Mouse (Mus musculus) MEL (cell line): ENCODE results near the gene Nanog. TPM values are rescaled to one million over a fixed set of nuclear protein-coding genes. Genes with fewer than 3 reads are reported as not detected.
"Not testable (repeated sequence)": the region's sequence is repeated elsewhere in the genome, so short reads cannot be mapped to it uniquely, and the experiment has no call there.

Experiments used
- DNase-seq: peaks from one replicate; pipeline ENCODE4 v3.0.0; 2011; ENCODE audit warnings: low read depth, low spot score
- H3K27ac ChIP-seq: 2 replicates; pipeline ENCODE4 v1.5.1; 2012; ENCODE audit warnings: low read depth, mild to moderate bottlenecking, control low read depth, low read length, moderate library complexity; ENCODE audit not compliant: control insufficient read depth
- H3K27me3 ChIP-seq, 2 experiments: fragments of 150-350 bp in 1 of 2; sonication (generic) in 1 of 2; 2 replicates each; pipeline ENCODE4 v1.6.1; 2012; ENCODE audit warnings: low read length in 2 of 2, mild to moderate bottlenecking in 2 of 2, improper control_type of control experiment in 1 of 2, moderate library complexity in 1 of 2; ENCODE audit not compliant: insufficient read depth in 2 of 2, control insufficient read depth in 1 of 2
- H3K36me3 ChIP-seq, 2 experiments: 2 replicates each; pipeline ENCODE4 v1.6.1; 2012 to 2014; ENCODE audit warnings: low read length in 2 of 2, improper control_type of control experiment in 1 of 2, inconsistent platforms in 1 of 2, mild to moderate bottlenecking in 1 of 2; ENCODE audit not compliant: insufficient read depth in 2 of 2, control insufficient read depth in 1 of 2
- H3K4me1 ChIP-seq, 2 experiments: fragments of 150-350 bp in 1 of 2; sonication (generic) in 1 of 2; 2 replicates each; pipeline ENCODE4 v1.6.1; 2012; ENCODE audit warnings: low read length in 2 of 2, improper control_type of control experiment in 1 of 2, mild to moderate bottlenecking in 1 of 2; ENCODE audit not compliant: insufficient read depth in 2 of 2, control insufficient read depth in 1 of 2
- H3K4me3 ChIP-seq, 2 experiments: fragments of 150-350 bp in 1 of 2; sonication (generic) in 1 of 2; 2 replicates each; pipeline ENCODE4 v1.5.1; 2012; ENCODE audit warnings: low read depth in 2 of 2, low read length in 2 of 2, mild to moderate bottlenecking in 2 of 2, moderate library complexity in 2 of 2, control low read depth in 1 of 2, improper control_type of control experiment in 1 of 2; ENCODE audit not compliant: control insufficient read depth in 1 of 2, insufficient read depth in 1 of 2
- H3K79me2 ChIP-seq: 2 replicates; pipeline ENCODE4 v1.6.1; 2012; ENCODE audit warnings: mild to moderate bottlenecking, low read length, moderate library complexity; ENCODE audit not compliant: control insufficient read depth, poor library complexity, insufficient read depth
- H3K9ac ChIP-seq: 2 replicates; pipeline ENCODE4 v1.6.1; 2012; ENCODE audit warnings: low read depth, mild to moderate bottlenecking, control low read depth, low read length, moderate library complexity; ENCODE audit not compliant: control insufficient read depth, poor library complexity, severe bottlenecking
- H3K9me3 ChIP-seq: fragments of 150-350 bp; sonication (generic); replicated peaks from 2 replicates; pipeline ENCODE4 v1.6.1; 2012; ENCODE audit warnings: mild to moderate bottlenecking, low read length, improper control_type of control experiment, moderate library complexity; ENCODE audit not compliant: insufficient read depth
- CHD1 ChIP-seq: IDR thresholded peaks from 2 replicates; pipeline ENCODE4 v1.6.1; 2012; ENCODE audit warnings: low read depth, mild to moderate bottlenecking, inconsistent platforms, low read length, improper control_type of control experiment
- CTCF ChIP-seq, 3 experiments: IDR thresholded peaks in 2 of 3; conservative IDR thresholded peaks in 1 of 3; 2 replicates each; pipeline ENCODE4 v1.5.1; 2011 to 2012; ENCODE audit warnings: low read length in 3 of 3, low read depth in 2 of 3, mild to moderate bottlenecking in 2 of 3, improper control_type of control experiment in 1 of 3, inconsistent platforms in 1 of 3, mixed read lengths in 1 of 3, moderate library complexity in 1 of 3; ENCODE audit not compliant: control insufficient read depth in 1 of 3, insufficient read depth in 1 of 3, poor library complexity in 1 of 3, severe bottlenecking in 1 of 3
- ELF1 ChIP-seq: IDR thresholded peaks from 2 replicates; pipeline ENCODE4 v1.6.1; 2014; ENCODE audit warnings: low read depth, mild to moderate bottlenecking, inconsistent platforms, low read length, improper control_type of control experiment, moderate library complexity
- GABPA ChIP-seq: IDR thresholded peaks from 2 replicates; pipeline ENCODE4 v1.6.1; 2012; ENCODE audit warnings: low read depth, mild to moderate bottlenecking, inconsistent platforms, low read length, improper control_type of control experiment, moderate library complexity
- HCFC1 ChIP-seq: IDR thresholded peaks from 2 replicates; pipeline ENCODE4 v1.6.1; 2012; ENCODE audit warnings: low read depth, mild to moderate bottlenecking, inconsistent platforms, low read length, improper control_type of control experiment, moderate library complexity
- JUND ChIP-seq: IDR thresholded peaks from 2 replicates; pipeline ENCODE4 v1.6.1; 2011; ENCODE audit warnings: low read depth, mild to moderate bottlenecking, improper control_type of control experiment, low read length
- MAZ ChIP-seq: IDR thresholded peaks from 2 replicates; pipeline ENCODE4 v1.6.1; 2012; ENCODE audit warnings: low read depth, mild to moderate bottlenecking, inconsistent platforms, low read length, improper control_type of control experiment
- MYB ChIP-seq: IDR thresholded peaks from 2 replicates; pipeline ENCODE4 v1.6.1; 2011; ENCODE audit warnings: mild to moderate bottlenecking, low read depth, low read length, improper control_type of control experiment
- NELFE ChIP-seq: IDR thresholded peaks from 2 replicates; pipeline ENCODE4 v1.6.1; 2011; ENCODE audit warnings: low read depth, low read length, improper control_type of control experiment
- NRF1 ChIP-seq: IDR thresholded peaks from 2 replicates; pipeline ENCODE4 v1.6.1; 2014; ENCODE audit warnings: low read depth, mild to moderate bottlenecking, inconsistent platforms, low read length, improper control_type of control experiment, moderate library complexity; ENCODE audit not compliant: poor library complexity, insufficient read depth, severe bottlenecking
- POLR2A ChIP-seq, 2 experiments: IDR thresholded peaks; 2 replicates each; pipeline ENCODE4 v1.6.1; 2011 to 2012; ENCODE audit warnings: low read length in 2 of 2, mild to moderate bottlenecking in 2 of 2, control low read depth in 1 of 2, improper control_type of control experiment in 1 of 2, low read depth in 1 of 2, moderate library complexity in 1 of 2; ENCODE audit not compliant: control insufficient read depth in 1 of 2, insufficient read depth in 1 of 2, poor library complexity in 1 of 2
- POLR2AphosphoS2 ChIP-seq: IDR thresholded peaks from 2 replicates; pipeline ENCODE4 v1.6.1; 2011; ENCODE audit warnings: low read length, improper control_type of control experiment
- RAD21 ChIP-seq: IDR thresholded peaks from 2 replicates; pipeline ENCODE4 v1.6.1; 2011; ENCODE audit warnings: mild to moderate bottlenecking, low read depth, low read length, improper control_type of control experiment
- RCOR1 ChIP-seq: IDR thresholded peaks from 2 replicates; pipeline ENCODE4 v1.6.1; 2012; ENCODE audit warnings: low read depth, mild to moderate bottlenecking, inconsistent platforms, low read length, improper control_type of control experiment
- SMC3 ChIP-seq: IDR thresholded peaks from 2 replicates; pipeline ENCODE4 v1.6.1; 2011; ENCODE audit warnings: low read depth, low read length, improper control_type of control experiment
- ZC3H11A ChIP-seq: IDR thresholded peaks from 2 replicates; pipeline ENCODE4 v1.6.1; 2012; ENCODE audit warnings: low read depth, mild to moderate bottlenecking, inconsistent platforms, low read length, improper control_type of control experiment
- ZMIZ1 ChIP-seq: IDR thresholded peaks from 2 replicates; pipeline ENCODE4 v1.6.1; 2012; ENCODE audit warnings: low read depth, mild to moderate bottlenecking, inconsistent platforms, low read length, improper control_type of control experiment, moderate library complexity
- ZNF384 ChIP-seq: IDR thresholded peaks from 2 replicates; pipeline ENCODE4 v1.6.1; 2012; ENCODE audit warnings: low read depth, mild to moderate bottlenecking, inconsistent platforms, low read length, improper control_type of control experiment
- polyA plus RNA-seq, 2 experiments: library from polyadenylated mRNA; stranded (reverse) in 1 of 2; unstranded in 1 of 2; fragments of >175 nt in 1 of 2; fragments of >200 nt in 1 of 2; gene quantifications; 2 replicates each; pipeline versions ENCODE4 v1.2.1 to v1.2.4; 2012; ENCODE audit warnings: low replicate concordance in 2 of 2, low read depth in 1 of 2; ENCODE audit not compliant: insufficient read length in 2 of 2, insufficient read depth in 1 of 2, missing spikeins in 1 of 2
- total RNA-seq: library from RNA; depleted of rRNA; stranded (reverse); fragments of 300-350 nt; gene quantifications from 2 replicates; pipeline ENCODE4 v1.2.3, GENCODE M21; 2012

The Nanog gene
- total and polyA plus RNA-seq, 3 experiments = 0.63 TPM; not detected in 2

DNA sequence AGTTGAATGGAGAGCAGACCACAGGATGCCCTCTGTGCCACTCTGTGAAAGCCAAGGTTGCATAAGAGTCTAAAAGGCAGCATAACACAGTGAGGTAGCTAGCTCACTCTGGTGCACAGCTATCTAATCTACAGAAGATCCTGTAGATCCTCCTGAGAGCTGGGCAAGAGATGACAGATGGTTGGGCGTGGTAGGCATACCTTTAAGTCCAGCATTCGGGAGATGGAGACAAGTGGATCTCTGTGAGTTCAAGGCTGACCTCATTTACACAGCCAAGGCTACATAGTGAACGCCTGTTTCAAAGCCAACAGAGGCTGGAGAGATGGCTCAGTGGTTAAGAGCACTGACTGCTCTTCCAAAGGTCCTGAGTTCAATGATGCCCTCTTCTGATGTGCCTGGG lies 11.9 kb upstream of the Nanog start:
- H3K36me3 ChIP-seq = no peaks in the 10 kb centered on the region
- H3K79me2 ChIP-seq = no peaks in the 10 kb centered on the region
- H3K9ac ChIP-seq = no peak overlapping the region
- no peak for TF ChIP-seq NELFE
- no peak for TF ChIP-seq MAZ
- no peak for TF ChIP-seq RCOR1
- TF ChIP-seq CHD1 = no peak
- no peak for TF ChIP-seq ZNF384
- TF ChIP-seq ZMIZ1 = no peak
- no peak for TF ChIP-seq POLR2AphosphoS2
- no peak for TF ChIP-seq ELF1
- TF ChIP-seq ZC3H11A = no peak
- TF ChIP-seq JUND = no peak
- TF ChIP-seq POLR2A (IDR thresholded peaks at IDR 0.05; ENCODE audit: control insufficient read depth in 1 of 2, insufficient read depth in 1 of 2, low read depth in 1 of 2, low read length in 2 of 2, poor library complexity in 1 of 2) = no peak
- no peak for TF ChIP-seq GABPA
- no peak overlapping the region for H3K4me3 ChIP-seq
- H3K27ac ChIP-seq = no peak overlapping the region
- H3K9me3 ChIP-seq = no peaks in the 10 kb centered on the region
- no peaks in the 10 kb centered on the region for H3K4me1 ChIP-seq
- no peak for DNase-seq
- peaks cover 2 to 3% of the 10 kb centered on the region in 2 experiments; a peak in 1 of 4 replicates for H3K27me3 ChIP-seq

GRCm38 (mm10) chr6:122699628-122700027 lies 7.7 kb upstream of the Nanog start:
- H3K27me3 ChIP-seq, H3K36me3 ChIP-seq, DNase-seq, H3K79me2 ChIP-seq, H3K4me1 ChIP-seq, H3K4me3 ChIP-seq, H3K27ac ChIP-seq, H3K9ac ChIP-seq, H3K9me3 ChIP-seq: not testable (repeated sequence)
- TF ChIP-seq RAD21 (peak; percentile 23), SMC3 (peak; percentile 32), CTCF (IDR thresholded peaks at IDR 0.05 in 2 of 3, conservative IDR thresholded peaks at IDR 0.05 in 1 of 3; ENCODE audit: control insufficient read depth in 1 of 3, insufficient read depth in 1 of 3, low read depth in 2 of 3, low read length in 3 of 3, poor library complexity in 1 of 3, severe bottlenecking in 1 of 3) (peak in 2 of 3 experiments; percentile 8 to 40; a peak in 2 of 6 replicates), ZC3H11A (peak; percentile 29; the same call in 1 of the 2 replicates), ZNF384 (peak; percentile 58; the same call in 1 of the 2 replicates)

GRCm38 (mm10) chr6:122701816-122702215 lies 5.5 kb upstream of the Nanog start:
- Histone ChIP-seq H3K27ac (no peak overlapping the region), H3K36me3 (no peaks in the 10 kb centered on the region), H3K79me2 (no peaks in the 10 kb centered on the region), H3K4me3 (no peak overlapping the region), H3K4me1 (no peaks in the 10 kb centered on the region), H3K27me3 (peaks cover 2 to 4% of the 10 kb centered on the region in 2 experiments; a peak in 1 of 4 replicates), H3K9me3 (no peaks in the 10 kb centered on the region), H3K9ac (no peak overlapping the region)
- no peak for DNase-seq
- no peak for TF ChIP-seq MYB
- TF ChIP-seq NRF1 = no peak
- TF ChIP-seq HCFC1 = no peak
